Mouse (Mus musculus) C3H10T1/2 (cell line): ENCODE measurements around the gene AW551984. TPM values are rescaled to one million over a fixed set of nuclear protein-coding genes. Genes with fewer than 3 reads are reported as not detected.

Experiments
- polyA plus RNA-seq, 2 experiments: library from polyadenylated mRNA; unstranded; fragments of >200 nt; fragmentation: generic; extraction: Trizol; gene quantifications; one replicate each; pipeline ENCODE4 v1.2.1; 2012; ENCODE audit warnings: missing spikeins in 2 of 2

AW551984 gene
- not detected for polyA plus RNA-seq

GRCm38 (mm10) chr9:39603999-39604453 lies at the start of gene AW551984:
Gene AW551984 (minus strand): TSS chr9:39604403.

GRCm38 (mm10) chr9:39644785-39645184 lies 40.6 kb upstream of the AW551984 start, which contains the start of gene Olfr961:
Gene Olfr961 (plus strand): TSS chr9:39645085.

DNA sequence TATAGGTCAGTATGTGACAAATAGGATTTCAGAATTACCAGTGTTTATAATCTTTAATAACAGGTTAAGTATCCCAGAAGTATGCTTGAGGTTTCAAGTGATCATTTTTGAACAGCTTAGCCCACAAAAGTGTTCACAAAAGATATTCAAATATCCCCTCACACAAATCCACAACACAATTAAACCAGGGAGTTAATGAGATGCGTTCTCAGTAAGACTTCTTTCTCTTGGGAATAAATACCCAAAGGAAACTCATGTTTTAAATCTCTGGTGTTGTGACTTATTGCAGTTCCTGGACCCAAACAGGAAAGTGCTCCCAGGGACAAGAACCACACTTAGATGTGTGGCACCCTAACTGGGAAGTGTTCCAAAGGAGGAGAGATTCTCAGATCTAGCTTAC lies 16.9 kb upstream of the AW551984 start, which contains the start of gene Olfr960:
Olfr960 (plus strand) TSS at position 301 of the 400 bp plus-strand sequence.

GRCm38 (mm10) chr9:39610355-39610754 lies 6.2 kb upstream of the AW551984 start, which contains the start of gene Olfr148:
Gene Olfr148 (plus strand): TSS chr9:39610655.

GRCm38 (mm10) chr9:39575469-39575868 lies 28.7 kb downstream of the AW551984 start, which contains the start of gene Olfr959:
Gene Olfr959 (minus strand): TSS chr9:39575569.

DNA sequence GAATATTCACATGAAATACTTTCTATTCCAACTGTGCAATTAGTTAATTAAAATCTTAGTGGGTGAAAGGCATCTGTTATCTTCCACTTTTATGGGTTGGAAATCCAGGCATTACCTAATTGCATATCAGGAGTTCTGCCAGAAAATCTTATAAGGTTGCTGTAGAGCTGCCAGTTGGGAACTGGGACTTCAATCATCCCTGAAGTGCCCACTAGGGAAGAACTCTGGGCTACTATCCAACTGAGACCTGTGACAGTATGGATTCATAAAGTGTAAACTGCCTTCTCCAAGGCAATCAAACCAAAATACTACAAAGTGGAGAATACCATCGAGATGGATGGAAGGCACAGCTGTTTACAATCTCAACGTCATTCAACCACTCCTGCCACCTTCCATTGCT lies 50.3 kb downstream of the AW551984 start, which contains the start of gene Olfr958:
Olfr958 (minus strand) TSS at position 109 of the 400 bp plus-strand sequence.

Other genes with a start within 250 kb of the AW551984 start
- gene Olfr951, start 217.0 kb downstream of the AW551984 start, polyA plus RNA-seq: not detected
- not detected for gene Olfr952, start 177.3 kb downstream of the AW551984 start, polyA plus RNA-seq
- gene Olfr954, start 147.7 kb downstream of the AW551984 start, polyA plus RNA-seq: not detected
- not detected for gene Olfr955, start 132.5 kb downstream of the AW551984 start, polyA plus RNA-seq
- gene Olfr44, start 110.4 kb downstream of the AW551984 start, polyA plus RNA-seq: not detected
- gene Olfr957, start 88.6 kb downstream of the AW551984 start, polyA plus RNA-seq: not detected
- gene Olfr958, start 50.3 kb downstream of the AW551984 start, polyA plus RNA-seq: not detected
- not detected for gene Olfr959, start 28.8 kb downstream of the AW551984 start, polyA plus RNA-seq
- not detected for gene Olfr148, start 6.3 kb upstream of the AW551984 start, polyA plus RNA-seq
- not detected for gene Olfr960, start 17.0 kb upstream of the AW551984 start, polyA plus RNA-seq
- gene Olfr961, start 40.7 kb upstream of the AW551984 start, polyA plus RNA-seq: not detected
- not detected for gene Olfr963, start 62.8 kb upstream of the AW551984 start, polyA plus RNA-seq
- not detected for gene Olfr149, start 102.7 kb upstream of the AW551984 start, polyA plus RNA-seq
- not detected for gene Olfr965, start 107.0 kb upstream of the AW551984 start, polyA plus RNA-seq
- gene Olfr150, start 126.6 kb upstream of the AW551984 start, polyA plus RNA-seq: not detected
- gene Olfr967, start 141.8 kb upstream of the AW551984 start, polyA plus RNA-seq: not detected
- not detected for gene Olfr968, start 178.8 kb upstream of the AW551984 start, polyA plus RNA-seq
- gene Olfr969, start 186.5 kb upstream of the AW551984 start, polyA plus RNA-seq: not detected
- gene Olfr970, start 204.5 kb upstream of the AW551984 start, polyA plus RNA-seq: not detected
- not detected for gene Olfr971, start 232.5 kb upstream of the AW551984 start, polyA plus RNA-seq